Mouse (Mus musculus) midbrain, embryonic 11.5 days (tissue): ENCODE measurements around the gene Ntf5. TPM values are rescaled to one million over a fixed set of nuclear protein-coding genes. Genes with fewer than 3 reads are reported as not detected.

ENCODE experiments used
- ATAC-seq: fragments of 200-750 bp; cut with Nextera tagmentation; 2 replicates; pipeline ENCODE4 v1.8.0; 2017; ENCODE audit warnings: moderate TSS enrichment, moderate library complexity; ENCODE audit not compliant: low FRiP score
- DNase-seq: peaks from one replicate; pipeline ENCODE4 v3.0.0; 2015; ENCODE audit warnings: low spot score; ENCODE audit errors: missing footprints
- H3K27ac ChIP-seq: fragments of 300-500 bp; sonication (generic); 2 replicates; pipeline ENCODE4 v1.5.1; 2014; ENCODE audit warnings: low read depth, low read length
- H3K27me3 ChIP-seq: fragments of 300-500 bp; sonication (generic); 2 replicates; pipeline ENCODE4 v1.6.1; 2014; ENCODE audit warnings: mild to moderate bottlenecking, low read length, moderate library complexity, mixed read lengths; ENCODE audit not compliant: control insufficient read depth, insufficient read depth
- H3K36me3 ChIP-seq: fragments of 300-500 bp; sonication (generic); 2 replicates; pipeline ENCODE4 v1.6.1; 2014; ENCODE audit warnings: mild to moderate bottlenecking, low read length, moderate library complexity, mixed read lengths; ENCODE audit not compliant: control insufficient read depth, insufficient read depth
- H3K4me1 ChIP-seq: fragments of 300-500 bp; sonication (generic); 2 replicates; pipeline ENCODE4 v1.6.1; 2014; ENCODE audit warnings: low read length; ENCODE audit not compliant: control insufficient read depth, insufficient read depth
- H3K4me2 ChIP-seq: fragments of 300-500 bp; sonication (generic); 2 replicates; pipeline ENCODE4 v1.6.1; 2014; ENCODE audit warnings: mild to moderate bottlenecking, moderate library complexity
- H3K4me3 ChIP-seq: fragments of 300-500 bp; sonication (generic); 2 replicates; pipeline ENCODE4 v1.5.1; 2014; ENCODE audit warnings: low read depth, low read length
- H3K9ac ChIP-seq: fragments of 300-500 bp; sonication (generic); 2 replicates; pipeline ENCODE4 v1.6.1; 2014; ENCODE audit warnings: low read length
- H3K9me3 ChIP-seq: fragments of 300-500 bp; sonication (generic); 2 replicates; pipeline ENCODE4 v1.6.1; 2016; ENCODE audit warnings: low read length; ENCODE audit not compliant: control insufficient read depth
- WGBS: fragments of 180-500 bp; shearing (Covaris S2); extraction: QIAGEN DNeasy Blood & Tissue Kit; methylation state at CpG from one replicate; pipeline ENCODE4 v1.1.7; 2014; 5-methylcytosine and 5-hydroxymethylcytosine counted together
- polyA plus RNA-seq: library from polyadenylated mRNA; unstranded; fragments of >200 nt; fragmentation: Nextera tagmentation; extraction: Ambion mirVana; gene quantifications from 2 replicates; pipeline ENCODE4 v1.2.1, GENCODE M21; 2014

Gene Ntf5
- polyA plus RNA-seq = 0.23 and 0.44 TPM in 2 replicates

DNA sequence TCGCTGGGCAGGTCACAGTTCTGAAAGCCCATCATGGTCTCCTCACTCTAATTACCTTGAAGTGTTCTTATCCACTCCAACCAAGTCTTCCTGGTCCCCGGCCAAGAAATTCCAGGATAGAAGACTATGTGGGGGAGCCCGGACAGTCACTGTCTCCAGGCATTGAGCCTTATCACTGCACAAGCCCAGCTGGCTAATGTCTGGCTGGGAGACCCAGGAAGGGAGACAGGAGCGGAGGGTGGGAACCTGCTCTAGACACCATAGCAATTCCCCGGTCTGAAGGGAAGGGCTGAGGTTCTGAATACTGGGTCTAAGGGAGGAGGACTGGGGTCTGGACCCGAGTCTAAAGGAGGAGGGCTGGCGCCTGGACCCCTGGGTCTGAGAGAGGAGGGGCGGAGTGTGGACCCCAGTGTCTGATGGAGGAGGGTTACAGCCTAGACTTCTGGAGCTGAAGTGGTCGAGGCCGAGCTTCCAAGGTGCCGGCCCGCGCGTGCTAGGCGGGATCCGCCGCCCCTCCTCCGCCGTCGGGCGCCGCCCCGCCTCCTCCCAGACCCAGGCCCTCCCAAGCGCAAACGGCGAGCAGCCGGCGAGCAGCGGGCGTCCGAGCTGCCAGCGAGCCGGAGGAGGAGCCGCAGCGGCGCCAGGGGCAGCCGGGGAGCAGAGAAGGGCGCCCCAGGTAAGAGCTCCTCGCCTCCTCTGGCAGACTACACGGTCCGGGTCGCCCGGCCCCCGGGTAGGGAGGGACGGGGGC, at the start of gene Ntf5:
Gene Ntf5 (plus strand): TSS at position 583 of the 751 bp plus-strand sequence.
- peaks cover 82% of the 10 kb centered on the region for H3K27me3 ChIP-seq
- DNase-seq (peak; percentile 90), ATAC-seq (peak; percentile 64)
- H3K4me1 ChIP-seq = peaks cover 4% of the 10 kb centered on the region
- H3K27ac ChIP-seq = no peak within 1 kb of the TSS
- H3K9ac ChIP-seq = peak within 1 kb of the TSS; percentile 22
- H3K4me3 ChIP-seq = peak within 1 kb of the TSS; percentile 42
- 3% methylated on average over 33 of the region's 45 CpGs for WGBS
- peak within 1 kb of the TSS; percentile 60 for H3K4me2 ChIP-seq
- no peaks in the 10 kb centered on the region for H3K36me3 ChIP-seq
- H3K9me3 ChIP-seq = no peaks in the 10 kb centered on the region

DNA sequence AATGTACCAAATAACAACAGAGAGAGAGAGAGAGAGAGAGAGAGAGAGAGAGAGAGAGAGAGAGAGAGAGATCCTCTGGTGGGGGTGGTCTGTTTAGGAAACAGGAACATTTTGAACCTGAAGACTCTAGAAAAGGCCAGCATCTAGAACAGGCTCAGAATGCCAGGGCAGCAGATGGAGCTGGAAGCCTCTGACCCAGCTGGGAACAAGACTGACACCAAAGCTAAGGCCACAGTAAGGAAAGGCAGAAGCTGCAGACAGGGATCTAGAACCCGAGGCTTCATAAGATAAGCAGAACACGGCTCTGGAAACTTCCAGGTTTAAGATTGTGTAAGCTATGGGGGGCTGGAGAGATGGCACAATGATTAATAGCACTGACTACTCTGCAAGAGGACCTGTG, 49.5 kb upstream of the Ntf5 start:
- Histone ChIP-seq H3K4me1 (peaks cover 16% of the 10 kb centered on the region), H3K27me3 (peaks cover 35% of the 10 kb centered on the region)
- 81% methylated on average over 2 of the region's 2 CpGs for WGBS

GRCm38 (mm10) chr7:45365742-45366651, 47.5 kb upstream of the Ntf5 start:
- peaks cover 28% of the 10 kb centered on the region for H3K4me1 ChIP-seq
- no peaks in the 10 kb centered on the region for H3K36me3 ChIP-seq
- peaks cover 44% of the 10 kb centered on the region for H3K27me3 ChIP-seq
- no peaks in the 10 kb centered on the region for H3K9me3 ChIP-seq
- H3K9ac ChIP-seq = peak overlapping the region; percentile 86
- H3K4me3 ChIP-seq = peak overlapping the region; percentile 78
- WGBS = 3% methylated on average over 35 of the region's 35 CpGs
- DNase-seq (peak; percentile 96), ATAC-seq (no peak)
- H3K27ac ChIP-seq = no peak overlapping the region
- peak overlapping the region; percentile 88 for H3K4me2 ChIP-seq

More for the DNA sequence above, 49.5 kb upstream of the Ntf5 start:
- ATAC-seq = no peak
- H3K36me3 ChIP-seq = no peaks in the 10 kb centered on the region
- no peak overlapping the region for H3K9ac ChIP-seq
- H3K9me3 ChIP-seq = no peaks in the 10 kb centered on the region
- H3K4me3 ChIP-seq = no peak overlapping the region
- DNase-seq = no peak
- H3K27ac ChIP-seq = no peak overlapping the region
- no peak overlapping the region for H3K4me2 ChIP-seq

DNA sequence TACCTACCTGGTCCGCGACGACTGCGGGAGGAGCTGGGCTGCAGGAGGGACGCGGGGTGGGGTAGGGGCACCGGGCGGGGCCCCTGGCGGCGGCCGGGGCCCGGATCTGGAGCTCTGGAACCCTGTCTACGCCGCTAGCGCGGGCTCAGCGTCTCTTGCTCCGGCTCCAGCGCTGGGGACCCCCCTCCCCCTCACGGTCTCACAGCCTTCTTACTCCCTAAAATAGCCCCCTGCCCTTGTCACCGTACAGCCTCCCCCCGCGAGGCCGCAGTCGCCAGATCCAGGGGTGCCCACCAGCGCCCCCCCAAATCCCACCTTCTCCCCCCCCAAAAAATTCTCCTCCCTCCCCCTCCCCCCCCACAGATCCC, 46.9 kb upstream of the Ntf5 start, which contains the start of gene Ppfia3:
Gene Ppfia3 (minus strand): TSS at position 368 of the 368 bp plus-strand sequence.
- peak; percentile 47 for ATAC-seq
- peak within 1 kb of the TSS; percentile 78 for H3K4me3 ChIP-seq
- H3K27ac ChIP-seq = peak within 1 kb of the TSS; percentile 44; the same call in 1 of the 2 replicates
- WGBS = 0% methylated on average over 24 of the region's 26 CpGs
- no peaks in the 10 kb centered on the region for H3K36me3 ChIP-seq
- no peak for DNase-seq
- H3K9me3 ChIP-seq = no peaks in the 10 kb centered on the region
- H3K27me3 ChIP-seq = peaks cover 44% of the 10 kb centered on the region
- peak within 1 kb of the TSS; percentile 86 for H3K9ac ChIP-seq
- peaks cover 28% of the 10 kb centered on the region for H3K4me1 ChIP-seq
- H3K4me2 ChIP-seq = peak within 1 kb of the TSS; percentile 88

- peak; percentile 89 for ATAC-seq
- DNase-seq = peak; percentile 99
- Histone ChIP-seq H3K4me3 (peak overlapping the region; percentile 78), H3K36me3 (no peaks in the 10 kb centered on the region), H3K27me3 (peaks cover 43% of the 10 kb centered on the region), H3K9me3 (no peaks in the 10 kb centered on the region), H3K4me2 (peak overlapping the region; percentile 88), H3K4me1 (peaks cover 25% of the 10 kb centered on the region), H3K9ac (peak overlapping the region; percentile 86), H3K27ac (peak overlapping the region; percentile 44; the same call in 1 of the 2 replicates)
- WGBS = under 1% methylated on average over 67 of the region's 70 CpGs
These were observed 46.2 kb upstream of the Ntf5 start for GRCm38 (mm10) chr7:45367020-45367880.

- H3K4me1 ChIP-seq = peaks cover 25% of the 10 kb centered on the region
- peaks cover 36% of the 10 kb centered on the region for H3K27me3 ChIP-seq
- no peak for ATAC-seq
- peaks cover 5% of the 10 kb centered on the region; the same call in 1 of the 2 replicates for H3K36me3 ChIP-seq
- 74% methylated on average over 15 of the region's 15 CpGs for WGBS
- no peak overlapping the region for H3K27ac ChIP-seq
- no peak overlapping the region; the same call in 1 of the 2 replicates for H3K4me3 ChIP-seq
- DNase-seq = no peak
- H3K9me3 ChIP-seq = no peaks in the 10 kb centered on the region
- peak overlapping the region; percentile 88 for H3K4me2 ChIP-seq
- H3K9ac ChIP-seq = peak overlapping the region; percentile 51; the same call in 1 of the 2 replicates
These were observed 45.3 kb upstream of the Ntf5 start for GRCm38 (mm10) chr7:45368178-45368577.

DNA sequence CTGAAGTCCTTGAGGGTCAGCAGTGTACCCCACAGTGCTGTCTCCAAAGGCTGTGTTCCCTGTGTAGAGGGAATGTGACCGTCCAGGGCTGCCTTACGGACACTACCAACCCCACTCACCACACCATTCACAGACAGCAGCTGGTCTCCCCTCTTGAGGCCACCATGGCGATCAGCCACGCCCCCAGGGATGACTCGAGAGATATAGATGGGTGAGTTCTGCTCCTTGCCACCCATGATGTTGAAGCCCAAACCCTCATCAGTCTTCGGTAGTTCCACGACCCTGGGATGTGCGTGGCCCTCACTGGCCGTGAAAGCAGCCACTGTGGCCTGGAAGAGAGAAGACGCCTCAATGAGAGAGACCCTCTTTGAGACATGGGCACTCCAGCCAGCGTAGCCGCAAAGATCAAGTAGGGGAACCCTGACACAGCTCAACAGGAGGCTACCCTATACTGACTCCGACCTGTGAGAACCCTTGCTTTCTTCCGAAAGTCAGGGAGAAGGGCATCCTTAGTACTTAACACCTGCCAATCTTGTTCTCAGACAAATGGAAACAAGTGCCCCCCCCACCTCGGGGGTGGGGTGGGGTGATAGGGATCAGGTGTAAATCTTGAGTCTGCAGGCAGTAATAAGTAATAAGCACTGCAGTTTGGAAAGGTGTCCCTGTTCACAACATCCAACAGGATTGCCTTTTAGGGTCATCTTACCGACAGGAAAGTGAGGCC, 44.3 kb upstream of the Ntf5 start:
- no peak for DNase-seq
- Histone ChIP-seq H3K9me3 (no peaks in the 10 kb centered on the region), H3K4me1 (peaks cover 25% of the 10 kb centered on the region), H3K9ac (no peak overlapping the region), H3K4me2 (no peak overlapping the region), H3K27ac (no peak overlapping the region), H3K4me3 (no peak overlapping the region), H3K27me3 (peaks cover 29% of the 10 kb centered on the region), H3K36me3 (peaks cover 7% of the 10 kb centered on the region; the same call in 1 of the 2 replicates)
- no peak for ATAC-seq
- WGBS = 73% methylated on average over 16 of the region's 16 CpGs
